25 mouse cellular contexts compared by ENCODE assay signal in genomic region chr1:83150227-83150626, GRCm38 (mm10). TPM values are rescaled to one million over a fixed set of nuclear protein-coding genes. Genes with fewer than 3 reads are reported as not detected.
DNase-seq lines count a peak whose midpoint lies in the region; ATAC-seq and TF ChIP-seq lines count a peak whose summit lies in the region.
"Had no signal": no experiment of that assay in that cellular context is flagged by ENCODE, and none has a peak within 500 bp of the region (broad histone marks: within the 10 kb centered on the region; RNA-seq: fewer than 3 reads in every experiment).

No protein-coding gene starts in this region.

- ATAC-seq in kidney, postnatal 0 days (replicated peaks; ENCODE audit: low FRiP score, low read depth), result no peak
- ATAC-seq in lung, postnatal 0 days, result no peak
- ATAC-seq in stomach, postnatal 0 days (ENCODE audit: low FRiP score, low TSS enrichment), result no peak
- ATAC-seq: CD4-positive, CD25-positive, alpha-beta regulatory T cell, adult 4 months; forebrain, embryonic 15.5 days; hindbrain, postnatal 0 days had no signal

- no peaks in the 10 kb centered on the region for H3K9me3 ChIP-seq in kidney, postnatal 0 days (replicated peaks; ENCODE audit: low read length)
- no peaks in the 10 kb centered on the region for H3K9me3 ChIP-seq in lung, postnatal 0 days (ENCODE audit: low read length)
- no peaks in the 10 kb centered on the region for H3K9me3 ChIP-seq in stomach, postnatal 0 days (ENCODE audit: control insufficient read depth, low read length)
- H3K9me3 ChIP-seq: embryonic facial prominence, embryonic 12.5 days; forebrain, embryonic 15.5 days; hindbrain, embryonic 10.5 days; limb, embryonic 15.5 days; lung, embryonic 15.5 days; stomach, embryonic 15.5 days had no signal

- WGBS in kidney, postnatal 0 days, result 70% methylated on average over 3 of the region's 3 CpGs
- 68% methylated on average over 3 of the region's 3 CpGs for WGBS in lung, postnatal 0 days
- WGBS in stomach, postnatal 0 days, result 68% methylated on average over 3 of the region's 3 CpGs

- H3K4me1 ChIP-seq in kidney, postnatal 0 days (replicated peaks; ENCODE audit: insufficient read depth, low read length), result no peaks in the 10 kb centered on the region
- H3K4me1 ChIP-seq in lung, postnatal 0 days (ENCODE audit: insufficient read depth, low read depth, low read length), result no peaks in the 10 kb centered on the region
- no peaks in the 10 kb centered on the region for H3K4me1 ChIP-seq in stomach, postnatal 0 days (replicated peaks; ENCODE audit: control insufficient read depth, insufficient read depth)
- H3K4me1 ChIP-seq: embryonic facial prominence, embryonic 12.5 days; forebrain, embryonic 15.5 days; hindbrain, embryonic 10.5 days; limb, embryonic 15.5 days; lung, embryonic 15.5 days; stomach, embryonic 15.5 days had no signal

- no peaks in the 10 kb centered on the region for H3K36me3 ChIP-seq in kidney, postnatal 0 days (ENCODE audit: insufficient read depth, low read length)
- no peaks in the 10 kb centered on the region for H3K36me3 ChIP-seq in lung, postnatal 0 days (ENCODE audit: insufficient read depth, low read length)
- no peaks in the 10 kb centered on the region for H3K36me3 ChIP-seq in stomach, postnatal 0 days (ENCODE audit: control insufficient read depth, insufficient read depth, low read length)
- H3K36me3 ChIP-seq: embryonic facial prominence, embryonic 12.5 days; forebrain, embryonic 15.5 days; hindbrain, embryonic 10.5 days; limb, embryonic 15.5 days; lung, embryonic 15.5 days; stomach, embryonic 15.5 days had no signal

- DNase-seq in kidney, postnatal 0 days (ENCODE audit: low spot score), result no peak
- DNase-seq in kidney, adult 8-10 months, result no peak
- DNase-seq in lung, postnatal 0 days (ENCODE audit: low spot score), result peak; percentile 60
- DNase-seq in lung, postnatal 4 days, result no peak
- peak; percentile 16 for DNase-seq in R1 (ENCODE audit: low read depth, low spot score)
- DNase-seq in stomach, postnatal 0 days (ENCODE audit: low spot score), result no peak
- no peak for DNase-seq in ovary, postnatal 10 days (ENCODE audit: low spot score)
- no peak for DNase-seq in c-Kit-positive CD71-positive TER-119-positive erythroid progenitor cells, embryonic 14.5 days (ENCODE audit: low spot score)
- DNase-seq: adrenal gland, postnatal 10 days; cerebellum, adult 11-12 months; cerebellum, postnatal 36 days; gastrocnemius, postnatal 14 days; kidney, adult 18-20 months; layer of hippocampus, adult 9-11 months had no signal

- no peaks in the 10 kb centered on the region for H3K27me3 ChIP-seq in kidney, postnatal 0 days (ENCODE audit: insufficient read depth, low read length)
- no peaks in the 10 kb centered on the region for H3K27me3 ChIP-seq in lung, postnatal 0 days (replicated peaks; ENCODE audit: insufficient read depth, low read length)
- H3K27me3 ChIP-seq in stomach, postnatal 0 days (ENCODE audit: control insufficient read depth, insufficient read depth, low read length), result no peaks in the 10 kb centered on the region
- H3K27me3 ChIP-seq: embryonic facial prominence, embryonic 12.5 days; forebrain, embryonic 15.5 days; limb, embryonic 15.5 days; lung, embryonic 15.5 days; stomach, embryonic 15.5 days had no signal

- TF ChIP-seq EP300 in lung, postnatal 0 days (IDR thresholded peaks at IDR 0.05), result 0 out of 2 replicates have a peak, but pooled peaks have one; percentile 15
- no peak for TF ChIP-seq EP300 in stomach, postnatal 0 days (optimal IDR thresholded peaks at IDR 0.05)

- H3K4me2 ChIP-seq in kidney, postnatal 0 days (ENCODE audit: low read length), result no peak overlapping the region
- H3K4me2 ChIP-seq in lung, postnatal 0 days (replicated peaks; ENCODE audit: low read depth, low read length), result no peak overlapping the region
- no peak overlapping the region for H3K4me2 ChIP-seq in stomach, postnatal 0 days (replicated peaks; ENCODE audit: low read depth)
- H3K4me2 ChIP-seq: embryonic facial prominence, embryonic 12.5 days; forebrain, embryonic 15.5 days; limb, embryonic 15.5 days; lung, embryonic 15.5 days; stomach, embryonic 15.5 days had no signal

- H3K4me3 ChIP-seq in kidney, postnatal 0 days (replicated peaks; ENCODE audit: low read depth, low read length), result no peak overlapping the region
- H3K4me3 ChIP-seq in lung, postnatal 0 days (ENCODE audit: low read depth, low read length), result no peak overlapping the region
- H3K4me3 ChIP-seq in stomach, postnatal 0 days (ENCODE audit: low read depth, low read length), result no peak overlapping the region
- H3K4me3 ChIP-seq: embryonic facial prominence, embryonic 12.5 days; forebrain, embryonic 15.5 days; hindbrain, embryonic 10.5 days; limb, embryonic 15.5 days; lung, embryonic 15.5 days; stomach, embryonic 15.5 days had no signal

- no peak overlapping the region for H3K27ac ChIP-seq in kidney, postnatal 0 days
- no peak overlapping the region for H3K27ac ChIP-seq in lung, postnatal 0 days (ENCODE audit: low read length)
- H3K27ac ChIP-seq in stomach, postnatal 0 days (replicated peaks), result no peak overlapping the region
- H3K27ac ChIP-seq: embryonic facial prominence, embryonic 12.5 days; forebrain, embryonic 15.5 days; hindbrain, embryonic 10.5 days; hindbrain, postnatal 0 days; limb, embryonic 15.5 days; lung, embryonic 15.5 days; stomach, embryonic 15.5 days had no signal

- no peak overlapping the region for H3K9ac ChIP-seq in kidney, postnatal 0 days (ENCODE audit: low read depth, low read length)
- no peak overlapping the region for H3K9ac ChIP-seq in lung, postnatal 0 days (replicated peaks; ENCODE audit: low read depth)
- no peak overlapping the region for H3K9ac ChIP-seq in stomach, postnatal 0 days (ENCODE audit: low read length)
- H3K9ac ChIP-seq: embryonic facial prominence, embryonic 12.5 days; forebrain, embryonic 15.5 days; limb, embryonic 15.5 days; lung, embryonic 15.5 days; stomach, embryonic 15.5 days had no signal

- peak; percentile 60 for TF ChIP-seq CTCF in kidney, postnatal 0 days (IDR thresholded peaks at IDR 0.05; ENCODE audit: low read depth)
- TF ChIP-seq CTCF in lung, postnatal 0 days (IDR thresholded peaks at IDR 0.05), result peak; percentile 66
- peak; percentile 65 for TF ChIP-seq CTCF in stomach, postnatal 0 days (IDR thresholded peaks at IDR 0.05; ENCODE audit: low read depth)

RNA-seq across cellular contexts. Expression of gene Daw1, which starts 9.3 kb away (rescaled TPM):
- 0.38 and 0.55 TPM in 2 replicates for polyA plus RNA-seq in kidney, postnatal 0 days (2015; fragmentation: Nextera tagmentation; extraction: Ambion mirVana)
- 1.1 and 2.3 TPM in 2 replicates for polyA plus RNA-seq in lung, postnatal 0 days (2015; fragmentation: Nextera tagmentation; extraction: Ambion mirVana)
- polyA plus RNA-seq in stomach, postnatal 0 days (2015; fragmentation: Nextera tagmentation; extraction: Ambion mirVana), result 0.12 and 0.18 TPM in 2 replicates
- polyA plus RNA-seq: CD4-positive, CD25-positive, alpha-beta regulatory T cell, adult 4 months; limb, embryonic 15.5 days had no signal

RNA-seq across cellular contexts. Expression of gene Ccl20, which starts 33.7 kb away (rescaled TPM):
- polyA plus RNA-seq in kidney, postnatal 0 days (2015; fragmentation: Nextera tagmentation; extraction: Ambion mirVana), result 0.46 and 1.5 TPM in 2 replicates
- 0.37 and 41.3 TPM in 2 replicates for polyA plus RNA-seq in lung, postnatal 0 days (2015; fragmentation: Nextera tagmentation; extraction: Ambion mirVana)
- 6.2 and 15.2 TPM in 2 replicates for polyA plus RNA-seq in stomach, postnatal 0 days (2015; fragmentation: Nextera tagmentation; extraction: Ambion mirVana)
- polyA plus RNA-seq: forebrain, embryonic 15.5 days; heart, embryonic 16.5 days; hindbrain, postnatal 0 days; limb, embryonic 15.5 days; lung, embryonic 15.5 days; midbrain, postnatal 0 days; urinary bladder, adult 2 months had no signal

Comparison
In these comparisons a context has a peak if more than half of its experiments do, and no peak if none do; other contexts are left out.
1. DNase-seq: peak in lung, postnatal 0 days (single experiment) and R1 (single experiment); none in kidney, postnatal 0 days (single experiment), kidney, adult 8-10 months (0 of 2), lung, postnatal 4 days (0 of 2), stomach, postnatal 0 days (single experiment), ovary, postnatal 10 days (single experiment) and c-Kit-positive CD71-positive TER-119-positive erythroid progenitor cells, embryonic 14.5 days (single experiment).
2. Peak in every context shown above with its lines, with median percentiles within 50 percentile points of each other: CTCF ChIP-seq.